Mouse (Mus musculus) neural tube, embryonic 13.5 days (tissue): ENCODE measurements at regions not wholly inside any gene's neighbourhood (a gene's known extent, or its start where the extent isn't known, plus 50 kb on each side); places are given as distances from the start of the nearest gene placed in this dataset.

ENCODE experiments used
- ATAC-seq: fragments of 200-750 bp; cut with Nextera tagmentation; 2 replicates; pipeline ENCODE4 v1.8.0; 2017; ENCODE audit warnings: low read depth, mild to moderate bottlenecking, moderate TSS enrichment, moderate library complexity
- H3K27ac ChIP-seq: fragments of 300-500 bp; sonication (generic); replicated peaks from 2 replicates; pipeline ENCODE4 v1.5.1; 2015; ENCODE audit warnings: moderate library complexity, mild to moderate bottlenecking, inconsistent platforms
- H3K27me3 ChIP-seq: fragments of 300-500 bp; sonication (generic); 2 replicates; pipeline ENCODE4 v1.6.1; 2015; ENCODE audit warnings: mild to moderate bottlenecking, inconsistent platforms
- H3K36me3 ChIP-seq: fragments of 300-500 bp; sonication (generic); 2 replicates; pipeline ENCODE4 v1.6.1; 2015; ENCODE audit warnings: mild to moderate bottlenecking, inconsistent platforms
- H3K4me1 ChIP-seq: fragments of 300-500 bp; sonication (generic); replicated peaks from 2 replicates; pipeline ENCODE4 v1.6.1; 2015; ENCODE audit warnings: inconsistent platforms
- H3K4me2 ChIP-seq: fragments of 300-500 bp; sonication (generic); 2 replicates; pipeline ENCODE4 v1.6.1; 2015; ENCODE audit warnings: inconsistent platforms, mild to moderate bottlenecking, moderate library complexity
- H3K4me3 ChIP-seq: fragments of 300-500 bp; sonication (generic); 2 replicates; pipeline ENCODE4 v1.5.1; 2015; ENCODE audit warnings: mild to moderate bottlenecking, inconsistent platforms
- H3K9ac ChIP-seq: fragments of 300-500 bp; sonication (generic); 2 replicates; pipeline ENCODE4 v1.6.1; 2015; ENCODE audit warnings: moderate library complexity, mild to moderate bottlenecking, inconsistent platforms
- H3K9me3 ChIP-seq: fragments of 300-500 bp; sonication (generic); 2 replicates; pipeline ENCODE4 v1.6.1; 2016; ENCODE audit warnings: inconsistent platforms
- WGBS: fragments of 180-500 bp; shearing (Covaris S2); methylation state at CpG from one replicate; pipeline ENCODE4 v1.1.7; 2015; 5-methylcytosine and 5-hydroxymethylcytosine counted together

GRCm38 (mm10) chr17:63680479-63680878, 180.7 kb upstream of the Fbxl17 start:
- H3K27ac ChIP-seq, result no peak overlapping the region
- H3K4me2 ChIP-seq, result no peak overlapping the region
- H3K4me3 ChIP-seq, result no peak overlapping the region
- 59% methylated on average over 3 of the region's 3 CpGs for WGBS
- H3K36me3 ChIP-seq, result no peaks in the 10 kb centered on the region
- no peaks in the 10 kb centered on the region for H3K27me3 ChIP-seq
- ATAC-seq, result no peak
- H3K9me3 ChIP-seq, result no peaks in the 10 kb centered on the region
- H3K4me1 ChIP-seq, result no peaks in the 10 kb centered on the region; the same call in 1 of the 2 replicates
- no peak overlapping the region for H3K9ac ChIP-seq

- Histone ChIP-seq H3K4me2 (no peak overlapping the region), H3K4me3 (no peak overlapping the region), H3K9ac (no peak overlapping the region), H3K4me1 (peaks cover 7% of the 10 kb centered on the region), H3K27ac (no peak overlapping the region), H3K9me3 (no peaks in the 10 kb centered on the region), H3K36me3 (no peaks in the 10 kb centered on the region), H3K27me3 (no peaks in the 10 kb centered on the region)
- 80% methylated on average over 9 of the region's 9 CpGs for WGBS
- no peak for ATAC-seq
Measured at GRCm38 (mm10) chr17:63683345-63683744, 179.5 kb upstream of the Fer start.

- H3K9ac ChIP-seq, result no peak overlapping the region
- H3K27me3 ChIP-seq, result no peaks in the 10 kb centered on the region
- H3K9me3 ChIP-seq, result no peaks in the 10 kb centered on the region
- H3K27ac ChIP-seq, result no peak overlapping the region
- peaks cover 7% of the 10 kb centered on the region for H3K4me1 ChIP-seq
- ATAC-seq, result no peak
- H3K4me3 ChIP-seq, result no peak overlapping the region
- WGBS, result 89% methylated on average over 3 of the region's 3 CpGs
- no peak overlapping the region for H3K4me2 ChIP-seq
- H3K36me3 ChIP-seq, result no peaks in the 10 kb centered on the region
Measured at GRCm38 (mm10) chr17:63684026-63684425, 178.8 kb upstream of the Fer start.

GRCm38 (mm10) chr17:63685956-63686355, 176.9 kb upstream of the Fer start:
- peak; percentile 84 for ATAC-seq
- Histone ChIP-seq H3K27ac (no peak overlapping the region), H3K9me3 (no peaks in the 10 kb centered on the region), H3K4me3 (no peak overlapping the region), H3K9ac (no peak overlapping the region), H3K4me2 (no peak overlapping the region), H3K27me3 (no peaks in the 10 kb centered on the region), H3K4me1 (peaks cover 7% of the 10 kb centered on the region), H3K36me3 (no peaks in the 10 kb centered on the region)
- 14% methylated on average over 4 of the region's 4 CpGs for WGBS

- Histone ChIP-seq H3K9ac (no peak overlapping the region), H3K4me3 (no peak overlapping the region), H3K9me3 (no peaks in the 10 kb centered on the region), H3K4me1 (peaks cover 7% of the 10 kb centered on the region), H3K27me3 (no peaks in the 10 kb centered on the region), H3K36me3 (no peaks in the 10 kb centered on the region), H3K27ac (no peak overlapping the region), H3K4me2 (no peak overlapping the region)
- ATAC-seq, result no peak
- WGBS, result 60% methylated on average over 4 of the region's 4 CpGs
Measured at GRCm38 (mm10) chr17:63686361-63686760, 176.5 kb upstream of the Fer start.

- Histone ChIP-seq H3K9ac (no peak overlapping the region), H3K27me3 (no peaks in the 10 kb centered on the region), H3K36me3 (no peaks in the 10 kb centered on the region), H3K4me2 (no peak overlapping the region), H3K27ac (no peak overlapping the region), H3K4me1 (peaks cover 7% of the 10 kb centered on the region), H3K4me3 (no peak overlapping the region), H3K9me3 (no peaks in the 10 kb centered on the region)
- no peak for ATAC-seq
- 85% methylated on average over 8 of the region's 8 CpGs for WGBS
Measured at GRCm38 (mm10) chr17:63689291-63689690, 173.6 kb upstream of the Fer start.

- WGBS, result 92% methylated on average over 11 of the region's 11 CpGs
- no peak overlapping the region for H3K27ac ChIP-seq
- no peaks in the 10 kb centered on the region for H3K27me3 ChIP-seq
- H3K9me3 ChIP-seq, result no peaks in the 10 kb centered on the region
- no peak overlapping the region for H3K9ac ChIP-seq
- H3K4me3 ChIP-seq, result no peak overlapping the region
- H3K4me1 ChIP-seq, result peaks cover 4% of the 10 kb centered on the region
- no peak for ATAC-seq
- H3K4me2 ChIP-seq, result no peak overlapping the region
- no peaks in the 10 kb centered on the region for H3K36me3 ChIP-seq
Measured at GRCm38 (mm10) chr17:63690829-63691689, 171.8 kb upstream of the Fer start.

GRCm38 (mm10) chr17:63691690-63691968, 171.2 kb upstream of the Fer start:
- ATAC-seq, result no peak
- no peak overlapping the region for H3K4me3 ChIP-seq
- no peak overlapping the region for H3K27ac ChIP-seq
- H3K4me2 ChIP-seq, result no peak overlapping the region
- no peaks in the 10 kb centered on the region for H3K27me3 ChIP-seq
- H3K4me1 ChIP-seq, result no peaks in the 10 kb centered on the region
- WGBS, result 80% methylated on average over 3 of the region's 3 CpGs
- no peaks in the 10 kb centered on the region for H3K9me3 ChIP-seq
- H3K9ac ChIP-seq, result no peak overlapping the region
- H3K36me3 ChIP-seq, result no peaks in the 10 kb centered on the region

GRCm38 (mm10) chr17:63693274-63693673, 169.6 kb upstream of the Fer start:
- no peaks in the 10 kb centered on the region for H3K4me1 ChIP-seq
- H3K4me2 ChIP-seq, result no peak overlapping the region
- H3K27me3 ChIP-seq, result no peaks in the 10 kb centered on the region
- 82% methylated on average over 1 of the region's 1 CpGs for WGBS
- H3K4me3 ChIP-seq, result no peak overlapping the region
- ATAC-seq, result no peak
- no peaks in the 10 kb centered on the region for H3K9me3 ChIP-seq
- H3K9ac ChIP-seq, result no peak overlapping the region
- H3K36me3 ChIP-seq, result no peaks in the 10 kb centered on the region
- H3K27ac ChIP-seq, result no peak overlapping the region

GRCm38 (mm10) chr17:63699537-63699936, 163.3 kb upstream of the Fer start:
- Histone ChIP-seq H3K36me3 (no peaks in the 10 kb centered on the region), H3K9ac (no peak overlapping the region), H3K4me3 (no peak overlapping the region), H3K27me3 (no peaks in the 10 kb centered on the region), H3K27ac (no peak overlapping the region), H3K9me3 (no peaks in the 10 kb centered on the region), H3K4me2 (no peak overlapping the region), H3K4me1 (no peaks in the 10 kb centered on the region)
- ATAC-seq, result no peak
- WGBS, result 88% methylated on average over 6 of the region's 6 CpGs

GRCm38 (mm10) chr17:63704991-63705390, 157.9 kb upstream of the Fer start:
- 92% methylated on average over 3 of the region's 3 CpGs for WGBS
- H3K27ac ChIP-seq, result no peak overlapping the region
- no peak overlapping the region for H3K4me2 ChIP-seq
- no peaks in the 10 kb centered on the region for H3K36me3 ChIP-seq
- H3K4me3 ChIP-seq, result no peak overlapping the region
- ATAC-seq, result no peak
- H3K27me3 ChIP-seq, result no peaks in the 10 kb centered on the region
- no peaks in the 10 kb centered on the region for H3K4me1 ChIP-seq
- no peak overlapping the region for H3K9ac ChIP-seq
- no peaks in the 10 kb centered on the region for H3K9me3 ChIP-seq

GRCm38 (mm10) chr17:63712937-63713336, 149.9 kb upstream of the Fer start:
- Histone ChIP-seq H3K4me3 (no peak overlapping the region), H3K9me3 (no peaks in the 10 kb centered on the region), H3K27ac (no peak overlapping the region), H3K4me2 (no peak overlapping the region), H3K9ac (no peak overlapping the region), H3K36me3 (no peaks in the 10 kb centered on the region), H3K27me3 (no peaks in the 10 kb centered on the region), H3K4me1 (peaks cover 17% of the 10 kb centered on the region)
- 42% methylated on average over 6 of the region's 6 CpGs for WGBS
- ATAC-seq, result no peak

- Histone ChIP-seq H3K27me3 (no peaks in the 10 kb centered on the region), H3K9me3 (no peaks in the 10 kb centered on the region), H3K36me3 (no peaks in the 10 kb centered on the region), H3K4me1 (peaks cover 43% of the 10 kb centered on the region), H3K4me2 (no peak overlapping the region), H3K4me3 (no peak overlapping the region), H3K9ac (no peak overlapping the region), H3K27ac (peak overlapping the region; percentile 33)
- 90% methylated on average over 9 of the region's 9 CpGs for WGBS
- no peak for ATAC-seq
Measured at GRCm38 (mm10) chr17:63715687-63716086, 147.2 kb upstream of the Fer start.
